Mouse (Mus musculus) MEL (cell line): ENCODE results near the gene Haus5.

Experiments
- CHD1 ChIP-seq: IDR thresholded peaks from 2 replicates; pipeline ENCODE4 v1.6.1; 2012; ENCODE audit warnings: low read depth, mild to moderate bottlenecking, inconsistent platforms, low read length, improper control_type of control experiment
- CTCF ChIP-seq, 3 experiments: IDR thresholded peaks in 2 of 3; conservative IDR thresholded peaks in 1 of 3; 2 replicates each; pipeline ENCODE4 v1.5.1; 2011 to 2012; ENCODE audit warnings: low read length in 3 of 3, low read depth in 2 of 3, mild to moderate bottlenecking in 2 of 3, improper control_type of control experiment in 1 of 3, inconsistent platforms in 1 of 3, mixed read lengths in 1 of 3, moderate library complexity in 1 of 3; ENCODE audit not compliant: control insufficient read depth in 1 of 3, insufficient read depth in 1 of 3, poor library complexity in 1 of 3, severe bottlenecking in 1 of 3
- ELF1 ChIP-seq: IDR thresholded peaks from 2 replicates; pipeline ENCODE4 v1.6.1; 2014; ENCODE audit warnings: low read depth, mild to moderate bottlenecking, inconsistent platforms, low read length, improper control_type of control experiment, moderate library complexity
- EP300 ChIP-seq, 2 experiments: IDR thresholded peaks; 2 replicates each; pipeline ENCODE4 v1.6.1; 2011; ENCODE audit warnings: improper control_type of control experiment in 2 of 2, low read length in 2 of 2, low read depth in 1 of 2, mild to moderate bottlenecking in 1 of 2
- GATA1 ChIP-seq: IDR thresholded peaks from 2 replicates; pipeline ENCODE4 v1.6.1; 2011; ENCODE audit warnings: low read depth, low read length, improper control_type of control experiment
- HCFC1 ChIP-seq: IDR thresholded peaks from 2 replicates; pipeline ENCODE4 v1.6.1; 2012; ENCODE audit warnings: low read depth, mild to moderate bottlenecking, inconsistent platforms, low read length, improper control_type of control experiment, moderate library complexity
- MAX ChIP-seq: IDR thresholded peaks from 2 replicates; pipeline ENCODE4 v1.6.1; 2011; ENCODE audit warnings: low read length, improper control_type of control experiment
- MAZ ChIP-seq: IDR thresholded peaks from 2 replicates; pipeline ENCODE4 v1.6.1; 2012; ENCODE audit warnings: low read depth, mild to moderate bottlenecking, inconsistent platforms, low read length, improper control_type of control experiment
- MEF2A ChIP-seq: IDR thresholded peaks from 2 replicates; pipeline ENCODE4 v1.6.1; 2014; ENCODE audit warnings: low read depth, mild to moderate bottlenecking, inconsistent platforms, low read length, improper control_type of control experiment; ENCODE audit not compliant: poor library complexity, insufficient replicate concordance, severe bottlenecking; ENCODE audit errors: extremely low read depth
- MYC ChIP-seq: IDR thresholded peaks from 2 replicates; pipeline ENCODE4 v1.6.1; 2011; ENCODE audit warnings: low read depth, mild to moderate bottlenecking, low read length, improper control_type of control experiment, moderate library complexity
- POLR2A ChIP-seq, 2 experiments: IDR thresholded peaks; 2 replicates each; pipeline ENCODE4 v1.6.1; 2011 to 2012; ENCODE audit warnings: low read length in 2 of 2, mild to moderate bottlenecking in 2 of 2, control low read depth in 1 of 2, improper control_type of control experiment in 1 of 2, low read depth in 1 of 2, moderate library complexity in 1 of 2; ENCODE audit not compliant: control insufficient read depth in 1 of 2, insufficient read depth in 1 of 2, poor library complexity in 1 of 2
- TBP ChIP-seq: IDR thresholded peaks from 2 replicates; pipeline ENCODE4 v1.8.0; 2011; ENCODE audit warnings: low read depth, low read length, improper control_type of control experiment
- ZKSCAN1 ChIP-seq: IDR thresholded peaks from 2 replicates; pipeline ENCODE4 v1.6.1; 2012; ENCODE audit warnings: low read depth, mild to moderate bottlenecking, inconsistent platforms, low read length, improper control_type of control experiment, moderate library complexity
- ZMIZ1 ChIP-seq: IDR thresholded peaks from 2 replicates; pipeline ENCODE4 v1.6.1; 2012; ENCODE audit warnings: low read depth, mild to moderate bottlenecking, inconsistent platforms, low read length, improper control_type of control experiment, moderate library complexity

GRCm38 (mm10) chr7:30610043-30610442 lies 54.8 kb downstream of the Haus5 start:
- no peak for TF ChIP-seq MAX
- TF ChIP-seq CTCF (IDR thresholded peaks at IDR 0.05 in 2 of 3, conservative IDR thresholded peaks at IDR 0.05 in 1 of 3; ENCODE audit: control insufficient read depth in 1 of 3, insufficient read depth in 1 of 3, low read depth in 2 of 3, low read length in 3 of 3, poor library complexity in 1 of 3, severe bottlenecking in 1 of 3) = no peak
- no peak for TF ChIP-seq EP300 (IDR thresholded peaks at IDR 0.05; ENCODE audit: low read depth in 1 of 2, low read length in 2 of 2)
- TF ChIP-seq GATA1 = no peak
- no peak for TF ChIP-seq HCFC1
- no peak for TF ChIP-seq POLR2A (IDR thresholded peaks at IDR 0.05; ENCODE audit: control insufficient read depth in 1 of 2, insufficient read depth in 1 of 2, low read depth in 1 of 2, low read length in 2 of 2, poor library complexity in 1 of 2)
- TF ChIP-seq MEF2A = no peak
- TF ChIP-seq CHD1 = no peak
- no peak for TF ChIP-seq MYC
- no peak for TF ChIP-seq TBP
- TF ChIP-seq MAZ = no peak
- no peak for TF ChIP-seq ELF1
- no peak for TF ChIP-seq ZMIZ1
- no peak for TF ChIP-seq ZKSCAN1
